Mouse (Mus musculus) heart, embryonic 15.5 days (tissue): Measurements from ENCODE around the gene Zfp715. TPM values are rescaled to one million over a fixed set of nuclear protein-coding genes. Genes with fewer than 3 reads are reported as not detected.

Source experiments
- ATAC-seq: fragments of 200-750 bp; cut with Nextera tagmentation; replicated peaks from 2 replicates; pipeline ENCODE4 v1.8.0; 2017; ENCODE audit warnings: low read depth, moderate TSS enrichment; ENCODE audit not compliant: insufficient number of reproducible peaks, insufficient read depth, low FRiP score
- H3K27ac ChIP-seq: fragments of 300-500 bp; sonication (generic); 2 replicates; pipeline ENCODE4 v1.5.1; 2015; ENCODE audit warnings: mild to moderate bottlenecking, inconsistent platforms
- H3K27me3 ChIP-seq: fragments of 300-500 bp; sonication (generic); 2 replicates; pipeline ENCODE4 v1.6.1; 2015; ENCODE audit warnings: inconsistent platforms
- H3K36me3 ChIP-seq: fragments of 300-500 bp; sonication (generic); 2 replicates; pipeline ENCODE4 v1.6.1; 2015; ENCODE audit warnings: mild to moderate bottlenecking, inconsistent platforms
- H3K4me1 ChIP-seq: fragments of 300-500 bp; sonication (generic); replicated peaks from 2 replicates; pipeline ENCODE4 v1.6.1; 2015; ENCODE audit warnings: inconsistent platforms
- H3K4me2 ChIP-seq: fragments of 300-500 bp; sonication (generic); 2 replicates; pipeline ENCODE4 v1.6.1; 2015; ENCODE audit warnings: inconsistent platforms, mild to moderate bottlenecking, moderate library complexity
- H3K4me3 ChIP-seq: fragments of 300-500 bp; sonication (generic); 2 replicates; pipeline ENCODE4 v1.5.1; 2015; ENCODE audit warnings: mild to moderate bottlenecking, inconsistent platforms
- H3K9ac ChIP-seq: fragments of 300-500 bp; sonication (generic); 2 replicates; pipeline ENCODE4 v1.6.1; 2015; ENCODE audit warnings: mild to moderate bottlenecking, inconsistent platforms
- H3K9me3 ChIP-seq: fragments of 300-500 bp; sonication (generic); replicated peaks from 2 replicates; pipeline ENCODE4 v1.6.1; 2016; ENCODE audit warnings: inconsistent platforms
- WGBS: fragments of 180-500 bp; shearing (Covaris S2); methylation state at CpG from one replicate; pipeline ENCODE4 v1.1.7; 2015; ENCODE audit warnings: mixed read lengths; 5-methylcytosine and 5-hydroxymethylcytosine counted together
- polyA plus RNA-seq: library from polyadenylated mRNA; unstranded; fragments of >200 nt; fragmentation: Nextera tagmentation; extraction: Ambion mirVana; gene quantifications from 2 replicates; pipeline ENCODE4 v1.2.1, GENCODE M21; 2015

Gene Zfp715
- polyA plus RNA-seq, 1 experiment from 2014 or later: 10.1 TPM

GRCm38 (mm10) chr7:43344020-43344419, 30.9 kb upstream of the Zfp715 start:
- no peak for ATAC-seq
- WGBS: 72% methylated on average over 2 of the region's 2 CpGs
- H3K27ac ChIP-seq: no peak overlapping the region
- no peak overlapping the region for H3K4me3 ChIP-seq
- no peak overlapping the region for H3K9ac ChIP-seq
- no peak overlapping the region for H3K4me2 ChIP-seq
- no peaks in the 10 kb centered on the region for H3K36me3 ChIP-seq
- H3K4me1 ChIP-seq: no peaks in the 10 kb centered on the region
- no peaks in the 10 kb centered on the region for H3K27me3 ChIP-seq
- no peaks in the 10 kb centered on the region for H3K9me3 ChIP-seq

- Histone ChIP-seq H3K36me3 (no peaks in the 10 kb centered on the region), H3K9me3 (no peaks in the 10 kb centered on the region), H3K4me2 (no peak overlapping the region), H3K4me1 (no peaks in the 10 kb centered on the region), H3K4me3 (no peak overlapping the region), H3K9ac (no peak overlapping the region), H3K27me3 (no peaks in the 10 kb centered on the region), H3K27ac (no peak overlapping the region)
- no peak for ATAC-seq
- WGBS: 46% methylated on average over 5 of the region's 5 CpGs
These were observed 30.1 kb upstream of the Zfp715 start for GRCm38 (mm10) chr7:43343191-43343590.

- whole genome bisulfite sequencing: 74% methylated on average over 4 of the region's 4 CpGs
- no peak overlapping the region for H3K4me2 ChIP-seq
- H3K36me3 ChIP-seq: no peaks in the 10 kb centered on the region
- no peaks in the 10 kb centered on the region for H3K4me1 ChIP-seq
- no peak overlapping the region for H3K9ac ChIP-seq
- no peak overlapping the region for H3K27ac ChIP-seq
- H3K4me3 ChIP-seq: no peak overlapping the region
- no peak for ATAC-seq
- H3K27me3 ChIP-seq: no peaks in the 10 kb centered on the region
- H3K9me3 ChIP-seq: no peaks in the 10 kb centered on the region
These were observed 27.7 kb upstream of the Zfp715 start for GRCm38 (mm10) chr7:43340771-43341170.

GRCm38 (mm10) chr7:43333899-43334298, 20.8 kb upstream of the Zfp715 start:
- Histone ChIP-seq H3K4me3 (no peak overlapping the region), H3K36me3 (no peaks in the 10 kb centered on the region), H3K4me2 (no peak overlapping the region), H3K9ac (no peak overlapping the region), H3K9me3 (no peaks in the 10 kb centered on the region), H3K27me3 (no peaks in the 10 kb centered on the region), H3K27ac (no peak overlapping the region), H3K4me1 (no peaks in the 10 kb centered on the region)
- ATAC-seq: no peak
- 44% methylated on average over 2 of the region's 2 CpGs for WGBS

- WGBS: 25% methylated on average over 7 of the region's 7 CpGs
- no peak for ATAC-seq
These were observed 20.1 kb upstream of the Zfp715 start for GRCm38 (mm10) chr7:43333203-43333602.

GRCm38 (mm10) chr7:43328101-43328500, 15.0 kb upstream of the Zfp715 start:
- WGBS: 58% methylated on average over 4 of the region's 4 CpGs

More at GRCm38 (mm10) chr7:43333203-43333602, 20.1 kb upstream of the Zfp715 start:
- no peaks in the 10 kb centered on the region for H3K9me3 ChIP-seq
- no peak overlapping the region for H3K4me2 ChIP-seq
- H3K4me1 ChIP-seq: no peaks in the 10 kb centered on the region
- H3K27ac ChIP-seq: no peak overlapping the region
- no peaks in the 10 kb centered on the region for H3K36me3 ChIP-seq
- H3K9ac ChIP-seq: no peak overlapping the region
- no peak overlapping the region for H3K4me3 ChIP-seq
- no peaks in the 10 kb centered on the region for H3K27me3 ChIP-seq

GRCm38 (mm10) chr7:43326223-43326780, 13.2 kb upstream of the Zfp715 start:
- 50% methylated on average over 10 of the region's 10 CpGs for WGBS
- no peaks in the 10 kb centered on the region for H3K9me3 ChIP-seq
- no peak overlapping the region for H3K4me2 ChIP-seq
- no peak overlapping the region for H3K4me3 ChIP-seq
- H3K36me3 ChIP-seq: no peaks in the 10 kb centered on the region
- H3K4me1 ChIP-seq: no peaks in the 10 kb centered on the region
- H3K27me3 ChIP-seq: no peaks in the 10 kb centered on the region
- no peak for ATAC-seq
- H3K9ac ChIP-seq: no peak overlapping the region
- no peak overlapping the region for H3K27ac ChIP-seq

More at GRCm38 (mm10) chr7:43328101-43328500, 15.0 kb upstream of the Zfp715 start:
- Histone ChIP-seq H3K27ac (no peak overlapping the region), H3K4me1 (no peaks in the 10 kb centered on the region), H3K4me2 (no peak overlapping the region), H3K9ac (no peak overlapping the region), H3K36me3 (no peaks in the 10 kb centered on the region), H3K27me3 (no peaks in the 10 kb centered on the region), H3K4me3 (no peak overlapping the region), H3K9me3 (no peaks in the 10 kb centered on the region)
- no peak for ATAC-seq

GRCm38 (mm10) chr7:43312386-43313012, 595 bp downstream of the Zfp715 start:
- Histone ChIP-seq H3K27ac (peak overlapping the region; percentile 93), H3K9me3 (no peaks in the 10 kb centered on the region), H3K4me3 (peak overlapping the region; percentile 94), H3K27me3 (no peaks in the 10 kb centered on the region), H3K4me2 (peak overlapping the region; percentile 90), H3K36me3 (peaks cover 24% of the 10 kb centered on the region), H3K4me1 (peaks cover 22% of the 10 kb centered on the region), H3K9ac (peak overlapping the region; percentile 86)
- peak; percentile 41 for ATAC-seq
- 1% methylated on average over 32 of the region's 32 CpGs for WGBS

GRCm38 (mm10) chr7:43311632-43312031, 1.5 kb downstream of the Zfp715 start:
- Histone ChIP-seq H3K36me3 (peaks cover 28% of the 10 kb centered on the region), H3K27ac (peak overlapping the region; percentile 93), H3K9me3 (no peaks in the 10 kb centered on the region), H3K9ac (peak overlapping the region; percentile 86; the same call in 1 of the 2 replicates), H3K4me1 (peaks cover 22% of the 10 kb centered on the region), H3K27me3 (no peaks in the 10 kb centered on the region), H3K4me3 (peak overlapping the region; percentile 94), H3K4me2 (peak overlapping the region; percentile 90)
- ATAC-seq: 0 out of 2 replicates have a peak, but pooled peaks have one; percentile 5
- WGBS: 43% methylated on average over 6 of the region's 6 CpGs

- Histone ChIP-seq H3K9ac (no peak overlapping the region), H3K36me3 (peaks cover 28% of the 10 kb centered on the region), H3K27me3 (no peaks in the 10 kb centered on the region), H3K9me3 (no peaks in the 10 kb centered on the region), H3K4me3 (no peak overlapping the region), H3K27ac (no peak overlapping the region), H3K4me2 (no peak overlapping the region), H3K4me1 (peaks cover 34% of the 10 kb centered on the region)
- 74% methylated on average over 2 of the region's 2 CpGs for WGBS
- no peak for ATAC-seq
These were observed 4.0 kb downstream of the Zfp715 start for GRCm38 (mm10) chr7:43309069-43309468.

- Histone ChIP-seq H3K4me3 (no peak overlapping the region), H3K9me3 (no peaks in the 10 kb centered on the region), H3K9ac (peak overlapping the region; percentile 38; the same call in 1 of the 2 replicates), H3K4me1 (peaks cover 16% of the 10 kb centered on the region), H3K27me3 (no peaks in the 10 kb centered on the region), H3K27ac (peak overlapping the region; percentile 91), H3K4me2 (peak overlapping the region; percentile 54), H3K36me3 (peaks cover 55% of the 10 kb centered on the region)
- peak; percentile 70; the same call in 1 of the 2 replicates for ATAC-seq
- WGBS: 43% methylated on average over 3 of the region's 3 CpGs
These were observed 7.9 kb downstream of the Zfp715 start for GRCm38 (mm10) chr7:43305235-43305634.

GRCm38 (mm10) chr7:43291524-43291923, 21.6 kb downstream of the Zfp715 start:
- H3K4me2 ChIP-seq: no peak overlapping the region
- WGBS: 80% methylated on average over 3 of the region's 3 CpGs
- ATAC-seq: no peak
- peaks cover 12% of the 10 kb centered on the region; the same call in 1 of the 2 replicates for H3K36me3 ChIP-seq
- H3K9ac ChIP-seq: no peak overlapping the region
- no peak overlapping the region for H3K27ac ChIP-seq
- H3K4me1 ChIP-seq: no peaks in the 10 kb centered on the region
- H3K27me3 ChIP-seq: no peaks in the 10 kb centered on the region
- H3K9me3 ChIP-seq: no peaks in the 10 kb centered on the region
- H3K4me3 ChIP-seq: no peak overlapping the region
